Mouse (Mus musculus): ENCODE results near the gene Nrcam.

Nrcam gene

GRCm38 (mm10) chr12:44519440-44520141 is 190.9 kb downstream of the Nrcam start:
- DNase-seq (ENCODE audit: low read depth, low spot score) = no peak

DNA sequence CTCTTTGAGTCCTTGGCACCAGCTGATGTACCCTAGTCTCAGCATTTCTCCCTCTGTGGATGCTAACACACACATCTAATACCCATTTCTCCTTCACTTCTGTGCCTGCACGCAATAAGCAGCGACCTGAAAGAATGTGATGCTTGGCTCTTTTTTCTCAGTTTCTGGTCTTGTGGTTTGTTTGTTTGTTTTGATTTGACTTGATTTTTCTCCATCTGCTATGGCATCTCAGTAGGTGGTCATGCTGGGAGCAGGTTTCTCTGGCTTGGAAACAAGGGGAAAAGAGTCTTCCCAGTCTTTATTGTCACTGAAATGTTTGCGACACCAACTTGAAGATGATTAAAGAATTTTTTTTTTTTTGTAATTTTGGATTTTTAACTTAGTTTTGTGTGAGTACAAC is 192.8 kb downstream of the Nrcam start:
- no peak for DNase-seq (ENCODE audit: low read depth, low spot score)

DNA sequence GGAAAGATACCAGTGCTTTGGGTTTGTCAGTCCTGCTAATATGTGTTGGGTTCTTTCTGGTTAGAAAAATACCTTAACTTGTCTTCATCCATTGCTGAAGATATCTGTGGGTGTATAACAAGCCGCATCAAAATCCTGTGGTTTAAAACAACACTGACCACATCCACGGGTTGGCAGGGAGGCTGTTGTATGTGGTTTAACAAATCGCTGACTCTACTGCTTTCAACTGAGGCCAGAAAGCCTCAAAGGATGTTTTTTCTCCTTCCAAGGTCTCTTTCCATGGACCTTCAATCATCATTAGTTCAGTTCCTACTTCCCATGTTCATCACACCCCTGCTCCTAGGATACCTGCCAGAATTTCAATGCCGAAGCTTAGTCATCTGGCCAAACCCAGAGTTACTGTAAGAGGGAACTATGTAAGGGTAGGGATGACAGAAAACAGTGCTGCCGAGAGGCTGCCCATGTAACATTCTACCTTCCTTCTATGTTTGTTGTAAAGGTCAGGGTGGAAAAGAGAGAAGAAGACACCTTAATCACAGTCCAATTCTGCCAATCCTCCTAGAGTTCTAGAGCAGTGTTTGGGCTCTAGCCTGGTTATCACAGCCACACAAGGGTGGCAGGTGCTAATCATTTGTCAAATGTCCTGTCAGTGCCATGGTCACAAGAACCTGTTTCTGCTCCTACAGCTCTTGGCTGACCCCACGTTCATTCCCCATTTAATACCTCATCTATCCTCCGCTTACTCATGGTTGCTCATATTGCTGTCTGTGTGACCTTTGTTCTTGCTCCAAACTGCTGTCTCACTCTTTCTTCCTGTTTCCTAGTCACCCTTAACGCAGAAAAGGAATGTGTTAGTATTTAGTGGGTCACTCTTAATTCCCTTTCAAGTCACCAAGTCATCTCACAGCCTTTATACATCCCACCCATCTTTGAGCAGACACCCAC is 196.2 kb downstream of the Nrcam start:
- DNase-seq (ENCODE audit: low read depth, low spot score) = no peak

DNA sequence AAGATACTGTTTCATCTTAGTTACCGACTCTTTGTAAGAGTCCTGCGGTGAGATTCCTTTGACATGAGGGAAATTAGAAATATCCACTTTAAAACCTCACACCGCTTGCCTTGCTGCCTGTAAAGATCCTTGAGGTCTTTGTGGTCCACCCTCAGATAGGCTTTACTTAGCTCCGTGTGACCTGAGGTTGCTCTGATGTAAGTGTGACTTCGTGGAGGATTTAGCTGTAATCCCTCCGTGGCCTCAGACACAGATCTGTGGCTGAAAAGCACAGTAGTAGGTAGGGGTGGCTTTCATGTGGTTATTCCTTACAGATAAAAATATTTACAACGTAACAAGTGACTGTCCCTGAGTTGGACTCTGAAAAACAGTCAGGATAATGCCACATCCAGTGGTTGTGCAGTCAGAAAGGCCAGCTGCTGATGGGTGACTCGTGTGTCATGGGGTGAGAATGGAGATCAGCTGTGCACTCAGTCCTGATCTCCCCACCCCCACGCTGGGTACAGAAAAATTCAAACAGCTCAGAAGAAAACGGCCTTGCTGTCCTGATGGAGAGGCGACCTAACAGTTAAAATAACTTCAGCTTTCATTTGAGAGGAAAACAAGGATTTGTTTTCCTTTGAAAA is 199.8 kb downstream of the Nrcam start:
- DNase-seq (ENCODE audit: low read depth, low spot score) = no peak

DNA sequence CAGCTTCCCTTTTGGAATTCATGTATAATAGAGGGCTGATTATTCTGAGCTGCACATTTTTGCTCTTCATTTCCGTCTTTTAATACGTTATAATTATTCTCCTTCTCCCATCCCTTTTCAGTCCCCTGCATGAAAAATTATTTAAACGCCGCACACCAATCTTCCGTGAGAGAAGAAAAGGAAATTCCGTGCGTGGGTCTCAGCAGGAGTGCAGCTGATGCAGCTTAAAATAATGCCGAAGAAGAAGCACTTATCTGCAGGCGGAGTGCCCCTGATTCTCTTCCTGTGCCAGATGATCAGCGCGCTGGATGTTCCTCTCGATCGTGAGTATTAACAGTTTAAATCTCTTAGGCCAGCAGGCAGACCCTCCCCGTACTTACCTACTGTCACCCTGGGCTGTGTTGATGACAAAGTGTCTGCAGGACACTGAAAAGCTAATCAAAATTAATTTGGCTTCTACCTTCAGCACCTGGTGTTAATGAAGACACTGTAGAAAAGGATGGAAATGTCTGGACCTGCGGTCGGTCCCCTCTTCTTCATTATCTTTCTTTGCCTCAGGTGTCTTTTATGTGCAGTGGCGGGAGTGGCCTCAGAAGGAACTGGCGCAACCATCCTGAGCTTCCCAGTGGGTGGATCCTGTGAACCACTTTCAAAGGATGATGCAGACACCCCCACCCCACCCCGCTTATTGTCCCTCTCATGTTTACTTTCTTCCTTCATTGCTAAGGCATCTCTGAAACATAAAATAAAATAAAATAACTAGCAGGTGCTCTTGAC is 203.8 kb downstream of the Nrcam start:
- no peak for DNase-seq (ENCODE audit: low read depth, low spot score)

DNA sequence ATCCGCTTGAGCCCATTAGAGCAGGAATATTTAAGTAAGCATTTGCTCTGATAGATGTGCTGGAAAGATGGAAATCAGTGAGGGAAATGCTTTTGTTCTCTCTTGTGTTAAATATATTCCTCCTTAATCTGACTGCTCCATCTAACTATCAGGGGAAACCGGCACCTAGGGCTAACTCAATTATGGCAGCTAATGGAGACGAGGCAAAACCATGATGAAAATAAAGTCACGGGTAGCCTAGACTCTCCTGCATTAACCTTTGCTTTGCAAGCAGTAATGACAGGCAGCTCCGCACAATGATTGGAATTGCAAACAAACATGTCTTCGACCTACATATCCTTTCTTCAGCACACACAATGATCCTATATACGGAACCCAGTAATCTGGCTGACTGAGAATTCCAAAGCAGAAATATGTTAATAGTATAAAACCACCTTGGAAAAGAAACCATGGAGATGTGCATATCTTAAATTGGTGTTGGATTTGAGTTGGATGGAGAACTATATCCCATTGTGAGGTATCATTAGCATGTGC is 205.5 kb downstream of the Nrcam start:
- no peak for DNase-seq (ENCODE audit: low read depth, low spot score)

DNA sequence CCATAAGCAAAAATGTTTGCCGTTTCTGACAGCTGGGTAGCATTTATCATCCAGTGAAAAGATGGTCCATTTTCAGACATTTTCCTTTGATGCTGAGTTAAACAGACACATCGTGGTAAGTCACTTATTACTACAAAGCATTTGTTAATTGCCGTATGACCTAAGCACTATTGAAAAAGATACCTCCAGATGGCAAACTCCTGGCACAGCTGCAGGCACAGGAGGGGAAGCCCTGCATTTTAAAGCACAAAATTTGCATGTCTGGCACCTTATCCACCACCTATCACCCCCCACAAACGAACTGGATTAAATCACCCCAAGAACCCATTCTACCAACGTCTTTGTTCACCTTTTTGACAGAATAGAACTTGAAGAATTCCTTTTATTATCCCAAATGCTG is 206.9 kb downstream of the Nrcam start:
- DNase-seq (ENCODE audit: low read depth, low spot score) = no peak

GRCm38 (mm10) chr12:44547721-44548369 is 219.2 kb downstream of the Nrcam start:
- DNase-seq (ENCODE audit: low read depth, low spot score) = peak; percentile 47

GRCm38 (mm10) chr12:44548465-44548864 is 219.8 kb downstream of the Nrcam start:
- DNase-seq (ENCODE audit: low read depth, low spot score) = no peak

DNA sequence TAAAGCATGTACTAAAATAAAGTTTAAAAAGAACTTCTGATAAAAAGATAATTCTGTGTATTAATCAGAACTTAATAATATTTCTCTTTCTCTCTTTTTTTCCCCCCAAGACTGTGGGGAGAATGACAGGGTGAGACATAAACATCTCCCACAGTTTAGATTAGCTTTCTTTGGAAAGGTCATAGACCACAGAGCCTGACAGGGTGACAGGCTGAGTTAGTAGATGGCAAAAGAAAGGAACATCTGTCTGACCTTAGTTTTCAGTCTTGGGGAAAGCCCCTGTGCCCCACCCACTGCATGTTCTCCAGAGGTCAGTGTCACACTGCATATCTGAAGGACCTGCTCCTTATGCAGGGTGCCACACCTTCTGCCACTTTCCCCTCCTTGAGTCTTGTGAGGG is 222.9 kb downstream of the Nrcam start:
- DNase-seq (ENCODE audit: low read depth, low spot score) = no peak

DNA sequence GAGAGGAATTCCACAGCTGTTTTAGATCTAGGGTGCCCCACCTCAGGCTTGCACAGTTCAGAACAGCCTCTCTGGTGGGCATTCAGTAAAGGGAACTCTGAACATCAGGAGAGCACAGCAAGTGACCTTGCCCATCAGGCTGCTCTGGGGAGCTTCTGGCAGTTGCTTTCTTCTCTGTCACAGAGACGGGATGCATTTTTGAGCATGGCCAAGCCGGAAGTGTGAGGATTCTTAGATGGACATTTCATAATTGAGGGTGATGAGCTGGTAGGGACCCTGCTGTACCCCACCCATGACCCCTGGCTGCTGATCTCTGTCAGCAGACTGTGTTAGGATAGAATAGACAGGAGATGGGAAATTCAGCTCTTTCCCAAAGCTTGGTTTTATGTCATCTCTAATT is 225.4 kb downstream of the Nrcam start:
- DNase-seq (ENCODE audit: low read depth, low spot score) = no peak

DNA sequence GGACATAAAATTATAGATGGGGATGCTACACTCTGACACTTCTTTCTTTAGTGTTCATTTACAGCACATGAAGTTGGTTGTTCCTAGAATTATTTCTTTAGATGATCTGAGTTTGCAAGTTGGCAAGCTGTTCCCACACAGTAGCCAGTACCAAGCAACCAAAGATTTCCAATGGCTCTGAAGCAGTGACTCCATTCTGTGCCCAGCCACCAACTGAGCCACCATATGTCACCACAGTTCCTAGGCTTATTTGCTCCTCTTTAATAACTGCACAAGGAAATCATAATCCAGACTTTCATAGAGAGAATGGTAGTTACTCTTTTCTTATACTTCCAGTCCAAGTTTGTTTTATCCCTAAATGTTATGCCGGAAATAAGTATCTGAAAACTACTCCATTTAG is 226.1 kb downstream of the Nrcam start:
- no peak for DNase-seq (ENCODE audit: low read depth, low spot score)

DNA sequence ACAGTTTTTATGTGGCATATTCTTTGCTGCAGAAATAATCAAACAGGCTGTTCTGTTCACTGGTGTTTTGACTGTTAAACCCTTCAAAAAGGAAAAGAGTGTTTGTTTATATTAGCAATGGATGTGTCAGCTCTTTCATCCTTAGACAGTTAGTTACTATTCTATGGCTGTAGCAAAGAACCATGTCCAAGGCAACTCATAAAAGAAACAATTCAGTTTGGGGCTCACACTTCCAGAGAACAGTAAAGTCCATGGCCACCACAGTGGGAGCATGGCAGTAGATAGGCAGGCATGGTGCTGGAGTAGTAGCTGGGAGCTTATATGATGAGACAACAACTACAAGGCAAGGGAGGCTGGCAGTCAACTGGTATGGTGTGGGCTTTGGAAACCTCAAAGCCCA is 231.3 kb downstream of the Nrcam start:
- DNase-seq (ENCODE audit: low read depth, low spot score) = no peak

DNA sequence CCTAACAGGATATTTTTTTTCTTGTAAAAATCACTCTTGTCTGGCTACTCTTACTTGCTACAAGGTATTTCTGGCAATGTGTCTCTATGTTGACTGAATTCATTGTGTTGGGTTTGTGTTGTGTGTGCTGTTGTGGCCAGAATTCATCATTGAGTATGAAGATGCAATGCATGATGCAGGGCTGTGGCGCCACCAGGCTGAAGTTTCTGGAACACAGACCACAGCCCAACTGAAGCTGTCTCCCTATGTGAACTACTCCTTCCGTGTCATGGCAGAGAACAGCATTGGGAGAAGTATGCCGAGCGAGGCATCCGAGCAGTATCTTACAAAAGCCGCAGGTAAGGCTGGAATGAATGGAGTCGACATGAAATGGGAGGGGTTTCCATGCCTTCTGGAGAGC is 241.4 kb downstream of the Nrcam start:
- DNase-seq (ENCODE audit: low read depth, low spot score) = no peak

DNA sequence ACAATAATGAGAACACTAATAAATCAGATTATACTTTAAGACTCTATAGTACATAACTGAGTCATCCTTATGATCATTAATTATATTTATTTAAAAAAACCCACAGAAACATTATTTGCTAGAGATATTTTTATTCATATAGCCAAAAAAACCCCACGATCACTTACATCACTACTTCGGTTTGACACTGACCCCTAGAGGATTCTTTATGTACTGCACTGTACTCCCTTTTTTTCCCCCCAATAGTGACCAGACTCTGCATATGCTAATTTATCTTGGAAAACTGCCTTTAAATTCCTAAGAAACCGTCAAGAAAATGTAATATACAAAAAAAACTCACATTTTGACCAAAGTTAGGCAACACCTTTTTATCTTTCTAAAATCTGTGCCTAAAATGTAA is 244.0 kb downstream of the Nrcam start:
- peak; percentile 8 for DNase-seq (ENCODE audit: low read depth, low spot score)

DNA sequence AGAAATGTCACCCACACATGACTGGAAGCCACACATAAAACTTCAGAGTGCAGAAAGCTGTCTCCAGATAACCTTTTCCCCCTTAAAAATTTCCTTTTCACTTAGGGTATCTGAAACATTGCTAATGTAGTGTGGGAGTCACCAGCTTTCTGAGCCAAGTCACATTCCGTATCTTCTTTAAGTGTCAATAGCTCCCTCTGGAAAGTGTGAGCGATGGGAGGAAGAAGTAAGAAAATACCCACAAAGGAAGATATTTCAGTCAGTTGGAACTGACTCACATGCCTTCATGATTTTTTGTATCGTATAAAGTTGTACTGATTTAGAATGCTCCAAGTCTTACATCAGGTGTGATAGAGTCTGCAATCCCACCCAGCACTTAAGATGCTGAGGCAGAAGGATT is 245.5 kb downstream of the Nrcam start:
- DNase-seq (ENCODE audit: low read depth, low spot score) = no peak

GRCm38 (mm10) chr12:44601410-44602149 is 272.9 kb downstream of the Nrcam start:
- peak; percentile 20 for DNase-seq (ENCODE audit: low read depth, low spot score)

- DNase-seq (ENCODE audit: low read depth, low spot score) = no peak
These were observed 273.7 kb downstream of the Nrcam start for GRCm38 (mm10) chr12:44602269-44602957.

- DNase-seq (ENCODE audit: low read depth, low spot score) = no peak
These were observed 274.3 kb downstream of the Nrcam start for GRCm38 (mm10) chr12:44602958-44603331.

DNA sequence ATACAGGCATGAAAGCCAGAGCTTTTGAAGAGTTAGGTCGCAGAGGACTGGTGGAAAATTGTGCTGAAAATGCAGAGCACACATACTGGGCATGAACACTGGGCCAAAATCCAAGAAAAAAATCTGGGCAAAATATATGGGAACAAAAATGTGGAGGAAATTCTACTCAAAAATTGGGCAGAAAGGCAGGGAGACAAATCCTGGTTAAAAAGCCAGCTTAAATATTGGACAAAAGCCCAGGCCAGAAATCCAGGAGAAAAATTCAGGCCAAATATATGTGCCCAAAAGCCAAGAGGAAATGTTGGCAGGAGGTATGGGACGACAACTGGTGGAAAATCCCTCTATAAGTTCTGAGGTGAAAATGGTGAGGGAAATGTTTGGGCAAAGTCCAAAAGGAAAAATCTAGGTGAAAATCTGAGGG is 288.3 kb downstream of the Nrcam start:
- peak; percentile 51 for DNase-seq (ENCODE audit: low read depth, low spot score)

Data from brain, embryonic 18.5 days (tissue).